Mouse (Mus musculus) liver, embryonic 12.5 days (tissue): Measurements from ENCODE around the gene Gm13283. TPM values are rescaled to one million over a fixed set of nuclear protein-coding genes. Genes with fewer than 3 reads are reported as not detected.
A peak's percentile ranks its signal among the peaks of the same experiment; 100 is the strongest.
"Not testable (repeated sequence)": the region's sequence is repeated elsewhere in the genome, so short reads cannot be mapped to it uniquely, and the experiment has no call there.

ENCODE experiments used
- ATAC-seq: fragments of 200-750 bp; cut with Nextera tagmentation; 2 replicates; pipeline ENCODE4 v1.8.0; 2017; ENCODE audit warnings: moderate number of reproducible peaks, mild to moderate bottlenecking, moderate library complexity
- H3K27ac ChIP-seq: fragments of 300-500 bp; sonication (generic); 2 replicates; pipeline ENCODE4 v1.5.1; 2016; ENCODE audit warnings: mild to moderate bottlenecking
- H3K27me3 ChIP-seq: fragments of 300-500 bp; sonication (generic); replicated peaks from 2 replicates; pipeline ENCODE4 v1.6.1; 2016; ENCODE audit warnings: mild to moderate bottlenecking, moderate library complexity
- H3K36me3 ChIP-seq: fragments of 300-500 bp; sonication (generic); 2 replicates; pipeline ENCODE4 v1.6.1; 2016; ENCODE audit warnings: mild to moderate bottlenecking, moderate library complexity
- H3K4me1 ChIP-seq: fragments of 300-500 bp; sonication (generic); 2 replicates; pipeline ENCODE4 v1.6.1; 2016
- H3K4me2 ChIP-seq: fragments of 300-500 bp; sonication (generic); 2 replicates; pipeline ENCODE4 v1.6.1; 2016; ENCODE audit warnings: mild to moderate bottlenecking, moderate library complexity
- H3K4me3 ChIP-seq: fragments of 300-500 bp; sonication (generic); 2 replicates; pipeline ENCODE4 v1.5.1; 2016; ENCODE audit warnings: mild to moderate bottlenecking, moderate library complexity
- H3K9ac ChIP-seq: fragments of 300-500 bp; sonication (generic); 2 replicates; pipeline ENCODE4 v1.6.1; 2016; ENCODE audit warnings: mild to moderate bottlenecking, moderate library complexity
- H3K9me3 ChIP-seq: fragments of 300-500 bp; sonication (generic); replicated peaks from 2 replicates; pipeline ENCODE4 v1.6.1; 2016; ENCODE audit warnings: mild to moderate bottlenecking, moderate library complexity
- WGBS: fragments of 180-500 bp; shearing (Covaris S2); methylation state at CpG from one replicate; pipeline ENCODE4 v1.1.7; 2016; ENCODE audit not compliant: insufficient replicate concordance; 5-methylcytosine and 5-hydroxymethylcytosine counted together
- polyA plus RNA-seq: library from polyadenylated mRNA; unstranded; fragments of >200 nt; fragmentation: Nextera tagmentation; extraction: Ambion mirVana; gene quantifications from 2 replicates; pipeline ENCODE4 v1.2.1, GENCODE M21; 2016

Gm13283 gene
- polyA plus RNA-seq, 1 experiment from 2014 or later, result not detected

GRCm38 (mm10) chr4:88805231-88805630, 45.3 kb downstream of the Gm13283 start, which contains the start of gene Gm13288:
Gene Gm13288 (plus strand): TSS chr4:88805531.
- peak within 1 kb of the TSS; percentile 50 for H3K4me2 ChIP-seq
- not testable (repeated sequence) for H3K27ac ChIP-seq, H3K9ac ChIP-seq, H3K9me3 ChIP-seq, H3K4me3 ChIP-seq, H3K36me3 ChIP-seq, ATAC-seq, H3K4me1 ChIP-seq
- peaks cover 12% of the 10 kb centered on the region for H3K27me3 ChIP-seq
- no CpG with 5 or more reads among the region's 8 CpGs for WGBS

- 4% methylated on average over 5 of the region's 34 CpGs for WGBS
- peaks cover 12% of the 10 kb centered on the region for H3K27me3 ChIP-seq
- not testable (repeated sequence) for H3K4me1 ChIP-seq, H3K9me3 ChIP-seq, ATAC-seq, H3K27ac ChIP-seq, H3K36me3 ChIP-seq, H3K4me3 ChIP-seq, H3K9ac ChIP-seq
- H3K4me2 ChIP-seq, result peak overlapping the region; percentile 50
Observed at GRCm38 (mm10) chr4:88805761-88806160, 45.8 kb downstream of the Gm13283 start.

Other genes with a start within 250 kb of the Gm13283 start
- gene Ifnb1, start 237.3 kb upstream of the Gm13283 start, polyA plus RNA-seq, result not detected in 2 replicates
- gene Ifna15, start 201.9 kb upstream of the Gm13283 start, polyA plus RNA-seq, result not detected in 2 replicates
- not detected in 2 replicates for gene Ifna14, start 188.3 kb upstream of the Gm13283 start, polyA plus RNA-seq
- gene Ifna9, start 167.7 kb upstream of the Gm13283 start, polyA plus RNA-seq, result not detected in 2 replicates
- not detected in 2 replicates for gene Ifna12, start 156.7 kb upstream of the Gm13283 start, polyA plus RNA-seq
- gene C87499, start 125.7 kb upstream of the Gm13283 start, polyA plus RNA-seq, result not detected in 2 replicates
- not detected in 2 replicates for gene Ifna13, start 115.7 kb upstream of the Gm13283 start, polyA plus RNA-seq
- gene Ifna16, start 83.2 kb upstream of the Gm13283 start, polyA plus RNA-seq, result not detected in 2 replicates
- not detected in 2 replicates for gene Ifna2, start 76.2 kb upstream of the Gm13283 start, polyA plus RNA-seq
- not detected in 2 replicates for gene Ifnab, start 68.8 kb upstream of the Gm13283 start, polyA plus RNA-seq
- gene Gm26566, start 38.3 kb upstream of the Gm13283 start, polyA plus RNA-seq, result 0.29 and 0.43 TPM in 2 replicates
- gene Klhl9, start 37.7 kb upstream of the Gm13283 start, polyA plus RNA-seq, result 38.0 and 38.7 TPM in 2 replicates
- gene Gm13271, start 5.3 kb upstream of the Gm13283 start, polyA plus RNA-seq, result not detected in 2 replicates
- not detected in 2 replicates for gene Gm13290, start 13.7 kb downstream of the Gm13283 start, polyA plus RNA-seq
- not detected in 2 replicates for gene Gm13289, start 16.8 kb downstream of the Gm13283 start, polyA plus RNA-seq
- gene Gm13272, start 19.7 kb downstream of the Gm13283 start, polyA plus RNA-seq, result not detected in 2 replicates
- not detected in 2 replicates for gene Ifnz, start 22.0 kb downstream of the Gm13283 start, polyA plus RNA-seq
- gene Gm13276, start 25.6 kb downstream of the Gm13283 start, polyA plus RNA-seq, result not detected in 2 replicates
- not detected in 2 replicates for gene Gm13277, start 28.5 kb downstream of the Gm13283 start, polyA plus RNA-seq
- not detected in 2 replicates for gene Gm13278, start 31.4 kb downstream of the Gm13283 start, polyA plus RNA-seq
- gene Gm13275, start 34.4 kb downstream of the Gm13283 start, polyA plus RNA-seq, result not detected in 2 replicates
- not detected in 2 replicates for gene Gm13279, start 37.3 kb downstream of the Gm13283 start, polyA plus RNA-seq
- 0.13 and 0.22 TPM in 2 replicates for gene Gm13285, start 39.5 kb downstream of the Gm13283 start, polyA plus RNA-seq
- gene Gm13287, start 43.1 kb downstream of the Gm13283 start, polyA plus RNA-seq, result not detected in 2 replicates
- not detected in 2 replicates for gene Gm13288, start 45.4 kb downstream of the Gm13283 start, polyA plus RNA-seq
- not detected in 2 replicates for gene Ifna7, start 56.1 kb downstream of the Gm13283 start, polyA plus RNA-seq
- not detected in 2 replicates for gene Ifna11, start 59.8 kb downstream of the Gm13283 start, polyA plus RNA-seq
- not detected in 2 replicates for gene Ifna6, start 67.3 kb downstream of the Gm13283 start, polyA plus RNA-seq
- not detected in 2 replicates for gene Ifna5, start 75.4 kb downstream of the Gm13283 start, polyA plus RNA-seq
- not detected in 2 replicates for gene Ifna4, start 81.7 kb downstream of the Gm13283 start, polyA plus RNA-seq
- not detected in 2 replicates for gene Ifna1, start 90.0 kb downstream of the Gm13283 start, polyA plus RNA-seq
- not detected in 2 replicates for gene Ifne, start 120.1 kb downstream of the Gm13283 start, polyA plus RNA-seq